Mouse (Mus musculus) hindbrain, embryonic 16.5 days (tissue): ENCODE data around the gene Brca2. TPM values are rescaled to one million over a fixed set of nuclear protein-coding genes. Genes with fewer than 3 reads are reported as not detected.
A peak's percentile ranks its signal among the peaks of the same experiment; 100 is the strongest.

ENCODE experiments used
- ATAC-seq: fragments of 200-750 bp; cut with Nextera tagmentation; 2 replicates; pipeline ENCODE4 v1.8.0; 2017; ENCODE audit warnings: moderate TSS enrichment, moderate library complexity
- H3K27ac ChIP-seq: fragments of 300-500 bp; sonication (generic); 2 replicates; pipeline ENCODE4 v1.5.1; 2014; ENCODE audit warnings: low read depth, mild to moderate bottlenecking, control low read depth, low read length, moderate library complexity
- H3K27me3 ChIP-seq: fragments of 300-500 bp; sonication (generic); replicated peaks from 2 replicates; pipeline ENCODE4 v1.6.1; 2014; ENCODE audit warnings: low read length; ENCODE audit not compliant: control insufficient read depth, insufficient read depth
- H3K36me3 ChIP-seq: fragments of 300-500 bp; sonication (generic); 2 replicates; pipeline ENCODE4 v1.6.1; 2014; ENCODE audit warnings: mild to moderate bottlenecking, low read length, moderate library complexity, mixed read lengths; ENCODE audit not compliant: control insufficient read depth, insufficient read depth
- H3K4me1 ChIP-seq: fragments of 300-500 bp; sonication (generic); 2 replicates; pipeline ENCODE4 v1.6.1; 2014; ENCODE audit warnings: low read depth, low read length; ENCODE audit not compliant: control insufficient read depth, insufficient read depth
- H3K4me2 ChIP-seq: fragments of 300-500 bp; sonication (generic); 2 replicates; pipeline ENCODE4 v1.6.1; 2014; ENCODE audit warnings: mild to moderate bottlenecking, low read length, control low read depth, moderate library complexity
- H3K4me3 ChIP-seq: fragments of 300-500 bp; sonication (generic); 2 replicates; pipeline ENCODE4 v1.5.1; 2014; ENCODE audit warnings: mild to moderate bottlenecking, low read length, control low read depth, moderate library complexity
- H3K9ac ChIP-seq: fragments of 300-500 bp; sonication (generic); 2 replicates; pipeline ENCODE4 v1.6.1; 2014; ENCODE audit warnings: low read depth, mild to moderate bottlenecking, control low read depth, low read length, moderate library complexity
- H3K9me3 ChIP-seq: fragments of 300-500 bp; sonication (generic); 2 replicates; pipeline ENCODE4 v1.6.1; 2014; ENCODE audit warnings: mild to moderate bottlenecking, low read length, moderate library complexity; ENCODE audit not compliant: control insufficient read depth
- WGBS: fragments of 180-500 bp; shearing (Covaris S2); extraction: QIAGEN DNeasy Blood & Tissue Kit; methylation state at CpG from one replicate; pipeline ENCODE4 v1.1.7; 2014; 5-methylcytosine and 5-hydroxymethylcytosine counted together
- polyA plus RNA-seq: library from polyadenylated mRNA; unstranded; fragments of >200 nt; fragmentation: Nextera tagmentation; extraction: Ambion mirVana; gene quantifications from 2 replicates; pipeline ENCODE4 v1.2.1, GENCODE M21; 2015

Gene Brca2
- polyA plus RNA-seq, 1 experiment from 2014 or later: 11.4 TPM

GRCm38 (mm10) chr5:150599301-150600294 lies 77.2 kb downstream of the Brca2 start:
- Histone ChIP-seq H3K27me3 (no peaks in the 10 kb centered on the region), H3K27ac (no peak overlapping the region), H3K4me2 (no peak overlapping the region), H3K36me3 (no peaks in the 10 kb centered on the region), H3K4me3 (no peak overlapping the region), H3K9ac (no peak overlapping the region), H3K9me3 (no peaks in the 10 kb centered on the region), H3K4me1 (peaks cover 12% of the 10 kb centered on the region)
- ATAC-seq: no peak
- WGBS: 65% methylated on average over 13 of the region's 13 CpGs

- Histone ChIP-seq H3K4me1 (peaks cover 8% of the 10 kb centered on the region), H3K4me3 (no peak overlapping the region), H3K36me3 (no peaks in the 10 kb centered on the region), H3K4me2 (no peak overlapping the region), H3K27me3 (no peaks in the 10 kb centered on the region), H3K27ac (peak overlapping the region; percentile 63), H3K9me3 (no peaks in the 10 kb centered on the region), H3K9ac (no peak overlapping the region)
- WGBS: 73% methylated on average over 20 of the region's 20 CpGs
- peak; percentile 55; the same call in 1 of the 2 replicates for ATAC-seq
These were observed 78.4 kb downstream of the Brca2 start for GRCm38 (mm10) chr5:150600554-150601440.

DNA sequence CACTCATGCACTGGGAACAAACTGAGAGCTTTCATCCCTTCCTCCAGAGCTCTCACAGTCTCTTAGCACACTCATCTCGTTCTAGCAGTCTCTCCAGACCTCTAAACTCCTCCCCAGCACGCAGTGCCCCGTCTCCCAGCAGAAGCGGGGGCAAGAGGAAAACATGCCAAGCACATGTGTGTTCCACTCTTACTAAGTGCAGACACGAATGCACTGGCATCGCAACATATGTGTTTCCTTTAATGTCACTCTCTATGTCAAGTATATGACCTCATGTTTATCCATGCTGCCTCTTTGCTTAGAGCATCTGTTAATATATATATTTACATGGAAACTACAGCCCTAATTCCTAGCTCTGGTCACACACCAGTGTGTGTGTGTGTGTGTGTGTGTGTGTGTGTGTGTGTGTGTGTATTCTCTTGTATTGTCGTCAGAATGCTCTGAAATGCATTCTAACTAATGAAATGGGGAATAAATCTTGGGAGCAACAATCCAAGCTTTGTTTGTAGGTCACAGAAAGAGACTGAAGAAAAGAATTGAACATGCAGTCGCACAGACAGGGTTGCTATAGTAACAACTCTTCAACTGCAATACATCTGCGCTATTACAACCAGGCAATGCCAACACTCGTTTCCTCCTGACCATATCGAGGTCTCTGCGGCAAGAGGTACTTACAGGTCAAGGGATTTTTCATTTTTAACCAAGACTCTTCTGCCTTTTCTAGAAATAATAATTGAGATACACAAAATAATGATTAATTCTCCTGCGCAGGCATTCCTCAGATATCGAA lies 79.2 kb downstream of the Brca2 start:
- H3K36me3 ChIP-seq: no peaks in the 10 kb centered on the region; the same call in 1 of the 2 replicates
- no peak overlapping the region for H3K4me2 ChIP-seq
- no peaks in the 10 kb centered on the region for H3K9me3 ChIP-seq
- no peak overlapping the region for H3K9ac ChIP-seq
- WGBS: 56% methylated on average over 14 of the region's 14 CpGs
- no peaks in the 10 kb centered on the region for H3K27me3 ChIP-seq
- peak overlapping the region; percentile 63 for H3K27ac ChIP-seq
- peaks cover 8% of the 10 kb centered on the region for H3K4me1 ChIP-seq
- H3K4me3 ChIP-seq: no peak overlapping the region
- ATAC-seq: peak; percentile 69; the same call in 1 of the 2 replicates

GRCm38 (mm10) chr5:150606131-150606530 lies 83.7 kb downstream of the Brca2 start:
- no peaks in the 10 kb centered on the region for H3K27me3 ChIP-seq
- H3K4me2 ChIP-seq: no peak overlapping the region
- no peak overlapping the region for H3K27ac ChIP-seq
- no peaks in the 10 kb centered on the region for H3K9me3 ChIP-seq
- peaks cover 6% of the 10 kb centered on the region for H3K4me1 ChIP-seq
- H3K4me3 ChIP-seq: no peak overlapping the region
- H3K9ac ChIP-seq: no peak overlapping the region
- 96% methylated on average over 6 of the region's 6 CpGs for WGBS
- ATAC-seq: no peak
- peaks cover 11% of the 10 kb centered on the region for H3K36me3 ChIP-seq

- Histone ChIP-seq H3K4me3 (no peak overlapping the region), H3K4me1 (no peaks in the 10 kb centered on the region)
These were observed 85.2 kb downstream of the Brca2 start for GRCm38 (mm10) chr5:150607631-150608030.

DNA sequence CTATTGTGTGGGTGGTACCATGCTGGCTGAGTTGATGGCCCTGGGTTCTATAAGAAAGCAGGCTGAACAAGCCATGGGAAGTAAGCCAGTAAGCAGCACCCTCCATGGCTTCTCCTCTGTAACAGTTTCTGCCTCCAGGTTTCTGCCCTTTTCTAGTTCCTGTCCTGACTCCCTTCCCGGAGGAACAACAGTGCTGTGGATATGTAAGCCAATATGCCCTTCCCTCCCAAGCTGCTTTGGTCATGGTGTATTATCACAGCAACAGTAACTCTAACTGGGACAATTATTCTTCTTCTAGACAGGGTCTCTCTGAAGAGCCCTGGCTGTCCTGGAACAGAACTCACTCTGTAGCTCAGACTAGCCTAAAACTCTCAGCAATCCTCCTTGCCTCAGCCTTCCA lies 88.7 kb downstream of the Brca2 start:
- Histone ChIP-seq H3K27ac (no peak overlapping the region), H3K36me3 (peaks cover 11% of the 10 kb centered on the region), H3K9me3 (no peaks in the 10 kb centered on the region)

More at GRCm38 (mm10) chr5:150607631-150608030, 85.2 kb downstream of the Brca2 start:
- WGBS: 96% methylated on average over 8 of the region's 8 CpGs
- no peak overlapping the region for H3K4me2 ChIP-seq
- H3K27me3 ChIP-seq: no peaks in the 10 kb centered on the region
- no peak overlapping the region for H3K9ac ChIP-seq
- ATAC-seq: no peak
- H3K27ac ChIP-seq: no peak overlapping the region
- H3K36me3 ChIP-seq: peaks cover 11% of the 10 kb centered on the region
- H3K9me3 ChIP-seq: no peaks in the 10 kb centered on the region

GRCm38 (mm10) chr5:150611697-150612096 lies 89.3 kb downstream of the Brca2 start:
- no peaks in the 10 kb centered on the region for H3K4me1 ChIP-seq

More for the DNA sequence above, 88.7 kb downstream of the Brca2 start:
- Histone ChIP-seq H3K4me2 (no peak overlapping the region), H3K4me3 (no peak overlapping the region), H3K4me1 (no peaks in the 10 kb centered on the region), H3K27me3 (no peaks in the 10 kb centered on the region), H3K9ac (no peak overlapping the region)
- ATAC-seq: no peak
- WGBS: 73% methylated on average over 1 of the region's 1 CpGs

DNA sequence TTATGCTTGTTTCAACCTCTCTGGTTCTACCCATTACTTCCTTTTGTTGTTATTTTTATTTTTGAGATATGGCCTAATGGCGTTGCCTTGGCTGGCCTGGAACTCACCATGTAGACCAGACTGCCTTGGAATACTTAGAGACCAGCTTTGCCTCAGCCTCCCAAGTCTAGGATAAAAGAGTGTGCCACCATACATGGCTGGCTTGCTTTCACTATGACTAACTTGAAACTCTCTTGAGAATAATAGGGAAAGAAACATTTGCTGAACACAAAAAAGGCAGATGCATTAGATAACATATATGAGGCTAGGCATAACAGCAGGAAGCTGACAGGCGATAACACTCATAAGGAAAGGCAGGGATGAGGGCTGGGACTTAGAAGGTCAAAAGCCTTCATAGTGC lies 91.6 kb downstream of the Brca2 start:
- Histone ChIP-seq H3K4me2 (no peak overlapping the region), H3K9me3 (no peaks in the 10 kb centered on the region), H3K9ac (no peak overlapping the region), H3K27me3 (no peaks in the 10 kb centered on the region), H3K4me1 (no peaks in the 10 kb centered on the region), H3K27ac (no peak overlapping the region), H3K36me3 (no peaks in the 10 kb centered on the region), H3K4me3 (no peak overlapping the region)
- no peak for ATAC-seq
- 91% methylated on average over 2 of the region's 2 CpGs for WGBS

More at GRCm38 (mm10) chr5:150611697-150612096, 89.3 kb downstream of the Brca2 start:
- H3K27me3 ChIP-seq: no peaks in the 10 kb centered on the region
- no peak overlapping the region for H3K27ac ChIP-seq
- H3K4me2 ChIP-seq: no peak overlapping the region
- no peak overlapping the region for H3K9ac ChIP-seq
- 79% methylated on average over 12 of the region's 12 CpGs for WGBS
- no peak overlapping the region for H3K4me3 ChIP-seq
- no peaks in the 10 kb centered on the region for H3K9me3 ChIP-seq
- no peak for ATAC-seq
- H3K36me3 ChIP-seq: peaks cover 11% of the 10 kb centered on the region
